In genomic region chr5:35935939-35936338, GRCm38 (mm10) we compare ENCODE assay signal across 22 mouse cellular contexts.
"Had no signal": no experiment of that assay in that cellular context is flagged by ENCODE, and none has a peak within 500 bp of the region (broad histone marks: within the 10 kb centered on the region; RNA-seq: fewer than 3 reads in every experiment).

No protein-coding gene starts in this region.

- H3K4me3 ChIP-seq: heart, adult 2 months; heart, embryonic 13.5 days; heart, embryonic 15.5 days; hindbrain, embryonic 13.5 days; hindbrain, embryonic 15.5 days; kidney, embryonic 15.5 days; limb, embryonic 12.5 days; liver, embryonic 13.5 days had no signal

- H3K9me3 ChIP-seq: heart, embryonic 13.5 days; heart, embryonic 15.5 days; hindbrain, embryonic 13.5 days; hindbrain, embryonic 15.5 days; kidney, embryonic 15.5 days; limb, embryonic 12.5 days; liver, embryonic 13.5 days had no signal

- H3K27me3 ChIP-seq: heart, embryonic 13.5 days; heart, embryonic 15.5 days; hindbrain, embryonic 13.5 days; hindbrain, embryonic 15.5 days; kidney, embryonic 15.5 days; limb, embryonic 12.5 days; liver, embryonic 13.5 days had no signal

- H3K36me3 ChIP-seq: liver, embryonic 13.5 days had no signal

- H3K27ac ChIP-seq: heart, adult 2 months; heart, embryonic 15.5 days; hindbrain, embryonic 13.5 days; hindbrain, embryonic 15.5 days; hindbrain, postnatal 0 days; kidney, embryonic 15.5 days; kidney, postnatal 0 days; liver, embryonic 13.5 days had no signal

- H3K4me1 ChIP-seq: liver, embryonic 13.5 days had no signal

- DNase-seq: forebrain, postnatal 0 days; gastrocnemius, postnatal 14 days; gastrocnemius, postnatal 36 days; heart, adult 11 months; heart, adult 2 months; kidney, adult 11 months; kidney, adult 2 months; kidney, adult 9 months; kidney, postnatal 14 days; kidney, postnatal 36 days; layer of hippocampus, adult 9-11 months; layer of hippocampus, postnatal 36 days; liver; liver, embryonic 13.5 days had no signal
